Mouse (Mus musculus) naive thymus-derived CD4-positive, alpha-beta T cell, adult 2 months (primary cell): ENCODE measurements around the gene Hist1h3c.

Experiments
- DNase-seq: peaks from one replicate; pipeline ENCODE4 v3.0.0-alpha.2; 2011; ENCODE audit warnings: low read depth

The Hist1h3c gene

GRCm38 (mm10) chr13:23757211-23757773, 11.9 kb upstream of the Hist1h3c start:
- peak; percentile 59 for DNase-seq

DNA sequence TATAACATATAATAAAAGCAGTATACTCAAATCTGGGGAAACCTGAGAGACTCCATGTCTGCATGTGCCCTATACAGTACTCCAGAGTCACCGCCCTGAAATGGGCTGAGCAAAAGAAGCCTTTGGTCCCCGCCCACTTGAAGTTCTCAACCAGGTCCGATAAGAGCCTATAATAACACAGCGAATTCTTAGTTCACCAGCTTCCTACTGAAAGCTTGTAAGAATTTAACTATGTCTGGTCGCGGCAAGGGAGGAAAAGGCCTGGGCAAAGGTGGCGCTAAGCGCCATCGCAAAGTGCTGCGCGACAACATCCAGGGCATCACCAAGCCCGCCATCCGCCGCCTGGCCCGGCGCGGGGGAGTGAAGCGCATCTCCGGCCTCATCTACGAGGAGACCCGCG, 11.4 kb upstream of the Hist1h3c start, which contains the start of gene Hist1h4b:
Gene Hist1h4b (plus strand): TSS at position 224 of the 400 bp plus-strand sequence.
- peak; percentile 94 for DNase-seq

DNA sequence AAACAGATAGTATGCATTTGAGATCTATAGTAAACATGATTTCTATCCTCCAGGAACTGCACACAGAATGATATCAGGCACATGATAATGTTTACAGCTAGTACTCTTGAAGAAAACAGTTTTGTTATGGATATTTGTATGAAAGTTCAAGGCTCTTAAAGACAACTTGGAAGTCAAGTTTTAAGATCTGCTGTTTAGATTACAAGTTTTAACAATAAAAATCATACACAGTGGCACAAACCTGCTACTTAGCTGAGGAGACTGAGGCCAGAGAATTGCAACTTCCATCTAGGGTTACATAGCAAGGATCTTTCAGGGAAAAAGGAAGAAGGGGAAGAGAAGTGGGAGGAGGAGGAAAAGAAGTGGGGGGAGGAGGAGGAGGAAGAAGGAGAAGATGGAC, 9.6 kb upstream of the Hist1h3c start:
- no peak for DNase-seq

GRCm38 (mm10) chr13:23753314-23754078, 8.1 kb upstream of the Hist1h3c start:
- DNase-seq, result peak; percentile 3

GRCm38 (mm10) chr13:23752742-23753172, 7.4 kb upstream of the Hist1h3c start:
- DNase-seq, result peak; percentile 34

- peak; percentile 84 for DNase-seq
Observed at GRCm38 (mm10) chr13:23752067-23752741, 6.8 kb upstream of the Hist1h3c start, which contains the start of gene Hist1h3b. Hist1h3b (plus strand) TSS chr13:23752267.

- peak; percentile 49 for DNase-seq
Observed at GRCm38 (mm10) chr13:23751478-23751956, 6.1 kb upstream of the Hist1h3c start.

GRCm38 (mm10) chr13:23750839-23751477, 5.6 kb upstream of the Hist1h3c start, which contains the start of gene Hist1h2ab:
Hist1h2ab (plus strand) TSS chr13:23751126.
- peak; percentile 75 for DNase-seq

DNA sequence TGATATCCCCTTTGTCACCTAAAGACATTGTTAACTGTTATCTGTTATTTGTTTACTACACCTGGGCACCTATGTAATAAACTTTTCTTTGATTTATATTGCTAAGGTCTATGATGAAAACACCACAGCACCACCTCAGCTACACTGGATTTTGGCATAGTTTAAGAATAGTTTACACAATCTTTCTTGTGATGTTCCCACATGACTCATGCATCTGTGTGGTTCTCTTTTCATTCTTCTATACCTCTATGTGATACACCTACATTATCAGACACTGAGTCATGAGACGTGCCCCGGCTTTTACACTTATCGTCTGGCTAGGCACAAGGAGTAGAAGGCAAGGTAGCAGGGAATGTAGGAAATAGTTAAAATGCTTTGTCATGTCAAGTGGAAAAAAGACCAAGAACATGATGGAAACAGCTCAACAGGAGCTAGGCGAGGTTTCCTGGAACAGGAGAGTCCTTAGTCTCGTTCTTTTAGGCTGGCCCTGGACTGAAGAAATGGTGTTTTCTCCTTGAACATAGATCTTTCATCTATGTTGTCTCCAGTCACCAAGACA, 4.2 kb upstream of the Hist1h3c start:
- DNase-seq, result no peak

DNA sequence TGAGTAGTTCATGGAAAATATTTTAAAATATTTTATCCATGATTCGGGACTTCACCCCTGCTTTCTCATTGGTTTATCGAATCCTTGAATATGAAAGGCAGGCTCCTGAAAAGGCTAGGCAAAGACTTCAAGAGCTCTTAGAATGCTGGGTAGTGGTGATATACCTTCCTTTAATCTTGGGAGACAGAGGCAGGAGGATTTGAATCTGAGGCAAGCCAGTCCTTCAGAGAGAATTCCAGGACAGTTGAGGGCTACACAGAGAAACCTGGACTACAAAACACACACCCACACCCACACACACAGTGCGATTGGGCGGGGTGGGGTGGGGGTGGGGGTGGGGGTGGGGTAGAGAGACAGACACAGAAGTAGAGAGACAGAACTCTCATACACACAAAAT, 2.5 kb upstream of the Hist1h3c start:
- no peak for DNase-seq

- DNase-seq, result peak; percentile 47
Observed at GRCm38 (mm10) chr13:23747081-23747891, 1.9 kb upstream of the Hist1h3c start.

DNA sequence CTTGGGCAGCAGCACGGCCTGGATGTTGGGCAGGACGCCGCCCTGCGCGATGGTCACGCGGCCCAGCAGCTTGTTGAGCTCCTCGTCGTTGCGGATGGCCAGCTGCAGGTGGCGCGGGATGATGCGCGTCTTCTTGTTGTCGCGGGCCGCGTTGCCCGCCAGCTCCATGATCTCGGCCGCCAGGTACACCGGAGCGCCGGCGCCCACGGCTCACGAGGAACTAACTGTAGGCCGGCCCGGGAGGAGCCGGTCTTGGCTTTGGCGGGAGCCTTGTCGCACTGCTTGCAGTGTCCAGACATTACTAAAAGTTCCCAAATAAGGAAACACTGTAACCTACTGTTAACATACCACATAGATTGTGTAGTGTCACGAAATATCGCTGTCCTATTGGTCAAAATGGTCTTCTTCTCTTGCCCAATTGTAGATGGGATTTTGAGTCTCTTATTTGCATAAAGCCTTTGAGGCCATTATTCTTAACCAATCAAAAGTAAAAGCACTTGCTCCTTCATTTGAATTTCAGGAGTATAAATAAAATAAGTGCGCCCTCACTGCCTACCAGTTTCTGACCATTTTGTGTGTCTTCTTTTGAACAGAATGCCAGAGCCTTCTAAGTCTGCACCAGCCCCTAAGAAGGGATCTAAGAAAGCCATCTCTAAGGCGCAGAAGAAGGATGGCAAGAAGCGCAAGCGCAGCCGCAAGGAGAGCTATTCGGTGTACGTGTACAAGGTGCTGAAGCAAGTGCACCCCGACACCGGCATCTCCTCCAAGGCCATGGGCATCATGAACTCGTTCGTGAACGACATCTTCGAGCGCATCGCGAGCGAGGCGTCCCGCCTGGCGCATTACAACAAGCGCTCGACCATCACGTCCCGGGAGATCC, 1.0 kb upstream of the Hist1h3c start, which contains the start of gene Hist1h2bb:
Gene Hist1h2bb (plus strand): TSS at position 534 of the 880 bp plus-strand sequence.
- DNase-seq, result peak; percentile 91

DNA sequence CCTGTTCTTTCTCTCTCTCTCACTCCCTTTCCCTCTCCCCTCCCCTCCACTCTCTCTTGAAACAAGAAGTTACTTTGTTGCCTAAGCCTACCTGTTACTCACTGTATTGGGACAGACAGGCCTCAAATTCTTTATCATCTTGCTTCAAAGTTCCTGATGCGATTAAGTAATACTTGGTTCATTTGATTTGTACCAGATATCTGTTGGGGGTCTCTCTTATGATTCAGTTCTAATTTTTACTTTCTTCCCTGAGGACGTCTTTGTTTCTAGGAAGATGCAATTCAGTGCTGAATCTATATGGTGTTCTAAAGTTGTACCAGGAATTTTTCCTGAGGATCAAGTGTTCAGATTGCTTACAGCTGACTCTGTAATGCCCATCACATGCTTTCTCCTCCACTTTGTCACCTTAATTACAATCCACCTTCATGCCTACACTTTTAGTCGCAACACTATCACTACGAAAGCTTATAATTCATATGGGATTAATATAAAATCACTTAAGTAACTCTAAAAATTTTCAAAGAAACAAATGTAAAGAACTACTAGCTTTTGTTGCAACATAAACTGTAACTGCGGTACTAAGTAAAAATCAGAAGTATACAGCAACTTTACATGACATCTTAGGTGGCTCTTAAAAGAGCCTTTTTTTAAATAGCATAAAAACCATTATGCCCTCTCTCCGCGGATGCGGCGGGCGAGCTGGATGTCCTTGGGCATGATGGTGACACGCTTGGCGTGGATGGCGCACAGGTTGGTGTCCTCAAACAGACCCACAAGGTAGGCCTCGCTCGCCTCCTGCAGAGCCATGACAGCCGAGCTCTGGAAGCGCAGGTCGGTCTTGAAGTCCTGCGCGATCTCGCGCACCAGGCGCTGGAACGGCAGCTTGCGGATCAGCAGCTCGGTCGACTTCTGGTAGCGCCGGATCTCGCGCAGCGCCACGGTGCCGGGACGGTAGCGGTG, 701 bp downstream of the Hist1h3c start:
- no peak for DNase-seq

- DNase-seq, result no peak
Observed at GRCm38 (mm10) chr13:23743963-23744362, 1.4 kb downstream of the Hist1h3c start.

- no peak for DNase-seq
Observed at GRCm38 (mm10) chr13:23743215-23743614, 2.2 kb downstream of the Hist1h3c start.

- DNase-seq, result no peak
Observed at GRCm38 (mm10) chr13:23742007-23742406, 3.4 kb downstream of the Hist1h3c start.

DNA sequence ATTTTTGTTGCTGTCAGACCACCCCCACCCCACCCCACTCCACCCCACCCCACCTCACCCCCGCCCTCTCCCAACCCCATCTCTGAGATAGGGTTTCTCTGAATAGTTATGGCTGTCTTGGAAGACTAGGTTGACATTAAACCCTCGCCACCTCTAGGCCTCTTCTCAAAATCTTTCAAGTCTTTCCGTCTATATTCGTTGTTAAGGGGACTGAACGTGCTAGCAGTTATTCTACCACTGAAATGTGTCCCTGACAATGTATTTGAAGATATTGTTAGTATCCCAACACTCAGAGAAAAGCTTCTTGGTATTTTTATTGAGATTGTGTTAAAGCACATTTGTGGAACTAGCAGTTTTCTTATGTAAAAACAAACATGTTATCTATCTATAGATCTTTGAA, 4.5 kb downstream of the Hist1h3c start:
- DNase-seq, result no peak

DNA sequence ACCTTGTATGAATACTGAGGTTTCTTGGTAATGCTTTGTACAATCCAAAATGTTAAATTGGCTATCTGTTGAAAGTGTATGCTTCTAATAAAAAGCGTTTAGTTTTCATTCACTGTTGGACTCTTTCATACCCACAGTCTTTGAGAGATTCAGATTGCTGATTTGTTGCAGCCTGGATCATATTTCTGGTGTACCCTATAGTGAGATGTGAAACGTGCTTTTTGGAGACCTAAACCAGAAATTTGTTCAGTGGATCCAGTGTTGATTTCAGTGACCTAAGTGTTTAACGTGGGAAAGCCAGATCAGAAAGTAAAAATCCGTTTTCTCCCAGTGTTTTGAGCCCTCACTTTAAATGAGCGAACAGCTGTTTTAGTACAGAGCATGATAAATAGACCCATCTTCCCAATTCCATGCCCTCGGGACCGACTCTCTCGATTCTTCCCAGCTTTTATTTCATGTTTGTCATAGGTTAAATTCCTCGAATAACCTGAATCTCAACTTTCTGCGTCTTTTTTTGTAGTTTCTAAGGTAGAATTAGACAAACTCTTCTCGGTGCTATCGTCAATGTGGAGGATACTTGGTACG, 5.1 kb downstream of the Hist1h3c start:
- no peak for DNase-seq
